Mouse (Mus musculus) T-helper 17 cell (primary cell): ENCODE data around the gene Skint11.
"Not testable (repeated sequence)": the region's sequence is repeated elsewhere in the genome, so short reads cannot be mapped to it uniquely, and the experiment has no call there.

Source experiments
- in situ Hi-C, 2 experiments: fragments of 300-600 bp; cut with MboI, MseI; formaldehyde crosslinking; loops; 1 replicate in 1 of 2; 2 replicates in 1 of 2; pipeline ENCODE4 v1.15.1; 2025; ENCODE audit warnings: high pct_unique_total_duplicates in 2 of 2

The Skint11 gene

DNA sequence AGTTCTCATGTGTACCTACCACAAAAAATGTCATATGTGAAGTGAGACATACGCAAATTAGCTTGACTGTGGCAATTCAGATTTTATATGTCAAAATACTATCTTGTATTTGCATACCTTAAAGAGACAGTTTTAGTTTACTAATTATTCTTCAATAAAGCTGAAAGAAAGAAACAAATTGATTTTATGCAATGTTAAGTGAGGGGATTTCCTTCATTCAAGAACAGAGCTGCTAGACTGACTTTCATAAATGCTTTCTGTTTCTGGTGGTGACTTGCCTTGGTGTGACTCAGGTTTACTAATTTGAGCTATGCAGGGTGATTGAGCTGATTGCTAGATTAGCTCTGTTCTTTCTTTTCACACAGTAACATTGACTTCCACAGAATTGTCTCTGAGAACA is at the start of gene Skint11:
Gene Skint11 (plus strand): TSS at position 301 of the 400 bp plus-strand sequence.
- in situ Hi-C loops, result no loop called here

DNA sequence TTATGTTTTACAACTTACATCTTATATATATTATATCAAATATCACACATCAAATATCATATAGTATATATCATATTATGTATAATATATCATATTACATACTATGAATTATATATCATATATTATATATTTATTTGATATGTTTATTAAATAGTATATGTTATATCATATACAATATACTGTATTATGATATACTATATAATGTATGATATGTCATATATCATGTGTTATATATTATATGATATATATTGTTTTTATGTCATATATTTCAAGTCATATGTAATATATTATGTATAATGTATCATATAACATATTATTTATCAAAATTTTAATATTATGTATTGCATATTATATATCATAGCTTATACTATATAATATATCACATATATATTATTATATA is 2.0 kb upstream of the Skint11 start:
- in situ Hi-C loops, result no loop called here

DNA sequence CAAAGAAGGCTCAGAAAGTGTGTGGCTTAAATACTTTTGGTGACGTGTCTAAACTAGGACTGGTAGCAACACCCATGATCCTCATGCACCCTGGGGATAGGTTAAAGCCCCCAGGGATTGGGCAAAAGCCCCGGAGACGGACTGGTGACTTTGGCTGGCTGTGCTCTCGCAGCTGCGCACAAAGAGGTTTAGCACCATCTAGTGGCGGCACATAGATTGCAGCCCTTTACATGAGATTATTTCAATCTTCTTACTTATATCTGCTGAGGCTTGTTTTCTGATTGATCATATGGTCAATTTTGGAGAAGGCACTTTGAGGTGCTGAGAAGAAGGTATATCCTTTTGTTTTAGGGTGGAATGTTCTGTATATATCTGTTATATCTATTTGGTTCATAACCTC is 9.7 kb downstream of the Skint11 start:
- in situ Hi-C loops, result not testable (repeated sequence)

DNA sequence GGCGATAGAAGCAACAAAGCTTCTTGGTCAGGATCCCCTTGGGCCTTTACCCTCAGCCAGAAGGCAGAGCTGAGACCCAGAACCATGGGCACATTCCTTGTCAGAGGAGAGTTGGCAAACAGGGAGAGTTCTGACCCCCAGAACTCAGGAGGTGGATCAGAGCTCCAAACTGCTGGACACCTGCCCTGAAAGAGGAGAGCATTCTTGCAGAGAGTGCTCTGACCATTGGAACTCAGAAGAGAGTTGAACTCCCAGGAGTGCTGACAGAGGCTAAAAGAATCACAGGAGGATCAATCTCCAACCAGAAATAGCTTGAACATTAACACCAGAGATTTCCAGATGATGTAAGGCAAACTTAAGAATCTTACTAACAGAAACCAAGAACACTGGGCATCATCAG is 93.7 kb downstream of the Skint11 start:
- in situ Hi-C loops, result loop anchor here (5.0 kb wide), 2 partner anchors 845 to 850 kb away; no protein-coding TSS in a partner anchor
